Comparison of ENCODE assay signal across 12 mouse cellular contexts in genomic region chr15:93222475-93222874, GRCm38 (mm10). TPM values are rescaled to one million over a fixed set of nuclear protein-coding genes. Genes with fewer than 3 reads are reported as not detected.
DNase-seq lines count a peak whose midpoint lies in the region; ATAC-seq and TF ChIP-seq lines count a peak whose summit lies in the region.
"Had no signal": no experiment of that assay in that cellular context is flagged by ENCODE, and none has a peak within 500 bp of the region (broad histone marks: within the 10 kb centered on the region; RNA-seq: fewer than 3 reads in every experiment).

No protein-coding gene starts in this region.

- no peak for TF ChIP-seq EP300 in ES-Bruce4 (IDR thresholded peaks at IDR 0.05; ENCODE audit: insufficient read depth, low read depth, low read length)

- peak; percentile 24 for TF ChIP-seq CTCF in forebrain, postnatal 0 days (IDR thresholded peaks at IDR 0.05; ENCODE audit: low read depth)
- peak; percentile 53 for TF ChIP-seq CTCF in lung, embryonic 14.5 days (IDR thresholded peaks at IDR 0.05; ENCODE audit: low read depth)
- peak; percentile 43 for TF ChIP-seq CTCF in ES-Bruce4 (IDR thresholded peaks at IDR 0.05; ENCODE audit: low read depth, low read length)

- no peak for TF ChIP-seq POLR2A in ES-Bruce4 (IDR thresholded peaks at IDR 0.05; ENCODE audit: insufficient read depth, low read length)

- H3K27ac ChIP-seq in forebrain, postnatal 0 days (ENCODE audit: low read depth, low read length): no peak overlapping the region
- H3K27ac ChIP-seq in forebrain, embryonic 15.5 days (replicated peaks): no peak overlapping the region
- no peak overlapping the region for H3K27ac ChIP-seq in lung, embryonic 14.5 days (ENCODE audit: low read depth)
- H3K27ac ChIP-seq in ES-Bruce4 (ENCODE audit: insufficient read depth, low read length): no peak overlapping the region
- H3K27ac ChIP-seq: stomach, embryonic 15.5 days had no signal

- no peak overlapping the region for H3K4me2 ChIP-seq in forebrain, postnatal 0 days (ENCODE audit: low read depth)
- no peak overlapping the region for H3K4me2 ChIP-seq in forebrain, embryonic 15.5 days (replicated peaks)
- H3K4me2 ChIP-seq in lung, embryonic 14.5 days: no peak overlapping the region
- H3K4me2 ChIP-seq: heart, embryonic 12.5 days; stomach, embryonic 15.5 days had no signal

- no peak overlapping the region for H3K4me3 ChIP-seq in forebrain, postnatal 0 days (ENCODE audit: low read depth, low read length)
- no peak overlapping the region for H3K4me3 ChIP-seq in forebrain, embryonic 15.5 days
- no peak overlapping the region for H3K4me3 ChIP-seq in lung, embryonic 14.5 days (ENCODE audit: low read depth, low read length)
- H3K4me3 ChIP-seq in ES-Bruce4 (ENCODE audit: low read depth, low read length): no peak overlapping the region
- H3K4me3 ChIP-seq: heart, embryonic 12.5 days; stomach, embryonic 15.5 days had no signal

- no peaks in the 10 kb centered on the region for H3K9me3 ChIP-seq in forebrain, postnatal 0 days (ENCODE audit: low read length)
- H3K9me3 ChIP-seq in forebrain, embryonic 15.5 days: no peaks in the 10 kb centered on the region
- H3K9me3 ChIP-seq in lung, embryonic 14.5 days (ENCODE audit: low read depth, low read length): no peaks in the 10 kb centered on the region
- no peaks in the 10 kb centered on the region for H3K9me3 ChIP-seq in ES-Bruce4 (replicated peaks; ENCODE audit: control insufficient read depth, insufficient read depth, low read length, poor library complexity, severe bottlenecking)
- H3K9me3 ChIP-seq: heart, embryonic 12.5 days; stomach, embryonic 15.5 days had no signal

- no peaks in the 10 kb centered on the region for H3K36me3 ChIP-seq in forebrain, postnatal 0 days (ENCODE audit: insufficient read depth)
- H3K36me3 ChIP-seq in forebrain, embryonic 15.5 days: no peaks in the 10 kb centered on the region
- H3K36me3 ChIP-seq in lung, embryonic 14.5 days (ENCODE audit: insufficient read depth): no peaks in the 10 kb centered on the region
- H3K36me3 ChIP-seq in ES-Bruce4 (ENCODE audit: control insufficient read depth, insufficient read depth, low read length, poor library complexity, severe bottlenecking): no peaks in the 10 kb centered on the region
- H3K36me3 ChIP-seq: heart, embryonic 12.5 days; stomach, embryonic 15.5 days had no signal

- 65% methylated on average over 7 of the region's 7 CpGs for WGBS in forebrain, postnatal 0 days
- WGBS in forebrain, embryonic 15.5 days: 63% methylated on average over 7 of the region's 7 CpGs
- 47% methylated on average over 7 of the region's 7 CpGs for WGBS in lung, embryonic 14.5 days

- no peak for ATAC-seq in forebrain, postnatal 0 days
- no peak for ATAC-seq in forebrain, embryonic 15.5 days (replicated peaks)
- no peak for ATAC-seq in lung, embryonic 14.5 days (ENCODE audit: insufficient read depth)

- H3K4me1 ChIP-seq in forebrain, postnatal 0 days (ENCODE audit: insufficient read depth): no peaks in the 10 kb centered on the region
- H3K4me1 ChIP-seq in forebrain, embryonic 15.5 days: peaks cover 9% of the 10 kb centered on the region
- H3K4me1 ChIP-seq in lung, embryonic 14.5 days (ENCODE audit: insufficient read depth): no peaks in the 10 kb centered on the region
- H3K4me1 ChIP-seq in ES-Bruce4 (ENCODE audit: control insufficient read depth, insufficient read depth, low read length): no peaks in the 10 kb centered on the region
- H3K4me1 ChIP-seq: heart, embryonic 12.5 days; stomach, embryonic 15.5 days had no signal

- DNase-seq in forebrain, postnatal 0 days: no peak
- DNase-seq in lung, embryonic 14.5 days: peak; percentile 17
- DNase-seq in lung, adult 18-20 months: no peak
- peak; percentile 2 for DNase-seq in embryo, embryonic 11.5 days (ENCODE audit: low read depth, low spot score)
- DNase-seq in layer of hippocampus, adult 9-10 months (ENCODE audit: low spot score): no peak
- no peak for DNase-seq in cerebellum, adult 11-12 months
- DNase-seq: kidney, adult 11 months; midbrain, embryonic 14.5 days had no signal

- H3K27me3 ChIP-seq in forebrain, postnatal 0 days (ENCODE audit: insufficient read depth, low read length): no peaks in the 10 kb centered on the region
- no peaks in the 10 kb centered on the region for H3K27me3 ChIP-seq in forebrain, embryonic 15.5 days
- no peaks in the 10 kb centered on the region for H3K27me3 ChIP-seq in lung, embryonic 14.5 days (ENCODE audit: insufficient read depth, low read length)
- no peaks in the 10 kb centered on the region for H3K27me3 ChIP-seq in ES-Bruce4 (ENCODE audit: control insufficient read depth, insufficient read depth, low read length, poor library complexity, severe bottlenecking)
- H3K27me3 ChIP-seq: heart, embryonic 12.5 days; stomach, embryonic 15.5 days had no signal

- H3K9ac ChIP-seq in forebrain, postnatal 0 days: no peak overlapping the region
- no peak overlapping the region for H3K9ac ChIP-seq in forebrain, embryonic 15.5 days (replicated peaks)
- H3K9ac ChIP-seq in lung, embryonic 14.5 days: no peak overlapping the region
- no peak overlapping the region for H3K9ac ChIP-seq in ES-Bruce4 (ENCODE audit: low read depth, poor library complexity, severe bottlenecking)
- H3K9ac ChIP-seq: heart, embryonic 12.5 days; stomach, embryonic 15.5 days had no signal

RNA-seq across cellular contexts. Expression of gene Gxylt1, which starts 52.5 kb away (rescaled TPM):
- total RNA-seq in forebrain, postnatal 0 days (2014; rRNA removed): 5.3 and 7.5 TPM in 2 replicates
- polyA plus RNA-seq in forebrain, postnatal 0 days (2015; fragmentation: Nextera tagmentation; extraction: Ambion mirVana): 1.8 and 3.2 TPM in 2 replicates
- 10.5 and 10.8 TPM in 2 replicates for polyA plus RNA-seq in forebrain, embryonic 15.5 days (2015; fragmentation: Nextera tagmentation; extraction: Ambion mirVana)
- polyA plus RNA-seq in lung, embryonic 14.5 days (2014; fragmentation: Nextera tagmentation; extraction: Ambion mirVana): 18.1 and 19.1 TPM in 2 replicates
- polyA plus RNA-seq in ES-Bruce4 (2011; ENCODE audit: insufficient read depth, insufficient read length, low read depth, missing spikeins): 35.7 and 39.1 TPM in 2 replicates

Comparison
In these comparisons a context has a peak if more than half of its experiments do, and no peak if none do; other contexts are left out.
1. DNase-seq: peak in lung, embryonic 14.5 days (single experiment) and embryo, embryonic 11.5 days (single experiment); none in forebrain, postnatal 0 days (single experiment), lung, adult 18-20 months (0 of 2), layer of hippocampus, adult 9-10 months (single experiment) and cerebellum, adult 11-12 months (single experiment).
2. Peak in every context shown above with its lines, with median percentiles within 50 percentile points of each other: CTCF ChIP-seq.